Mouse (Mus musculus) olfactory bulb, adult 2 months (tissue): ENCODE results near the gene Ccdc142. TPM values are rescaled to one million over a fixed set of nuclear protein-coding genes. Genes with fewer than 3 reads are reported as not detected.

ENCODE experiments used
- H3K27ac ChIP-seq: fragments of 200-500 bp; 2 replicates; pipeline ENCODE4 v1.5.1; 2012; ENCODE audit warnings: low read depth, low read length; ENCODE audit not compliant: insufficient read depth
- H3K4me1 ChIP-seq: fragments of 200-500 bp; 2 replicates; pipeline ENCODE4 v1.6.1; 2012; ENCODE audit warnings: low read length; ENCODE audit not compliant: control insufficient read depth, insufficient read depth
- H3K4me3 ChIP-seq: fragments of 200-500 bp; 2 replicates; pipeline ENCODE4 v1.5.1; 2012; ENCODE audit warnings: mild to moderate bottlenecking, low read depth, low read length, moderate library complexity; ENCODE audit not compliant: insufficient read depth
- CTCF ChIP-seq: fragments of 200-500 bp; IDR thresholded peaks from 2 replicates; pipeline ENCODE4 v1.5.1; 2012; ENCODE audit warnings: low read depth, mild to moderate bottlenecking, low read length, moderate library complexity; ENCODE audit not compliant: insufficient read depth
- POLR2A ChIP-seq: fragments of 200-500 bp; IDR thresholded peaks from 2 replicates; pipeline ENCODE4 v1.6.1; 2012; ENCODE audit warnings: mild to moderate bottlenecking, low read depth, low read length, moderate library complexity; ENCODE audit not compliant: insufficient read depth
- WGBS: fragments of 180-500 bp; shearing (Covaris S2); methylation state at CpG from one replicate; pipeline ENCODE4 v1.1.7; 2018; 5-methylcytosine and 5-hydroxymethylcytosine counted together
- polyA plus RNA-seq: library from polyadenylated mRNA; stranded (reverse); fragments of >200 nt; gene quantifications from 2 replicates; pipeline ENCODE4 v1.2.4, GENCODE M21; 2012; ENCODE audit warnings: low replicate concordance; ENCODE audit not compliant: missing spikeins, insufficient read depth, insufficient read length

The Ccdc142 gene
- polyA plus RNA-seq, result not detected in 2 replicates

GRCm38 (mm10) chr6:83101316-83101687 is at the start of gene Ccdc142, which contains the start of gene Gm42688:
TSS of gene Ccdc142 (plus strand) at chr6:83101601.
TSS of gene Gm42688 (plus strand) at chr6:83101617.
- Histone ChIP-seq H3K4me3 (peak within 1 kb of the TSS; percentile 70), H3K27ac (0 out of 2 replicates have a peak within 1 kb of the TSS, but pooled peaks have one; percentile 10), H3K4me1 (peaks cover 18% of the 10 kb centered on the region)
- TF ChIP-seq POLR2A (no peak), CTCF (no peak)
- under 1% methylated on average over 25 of the region's 25 CpGs for WGBS

DNA sequence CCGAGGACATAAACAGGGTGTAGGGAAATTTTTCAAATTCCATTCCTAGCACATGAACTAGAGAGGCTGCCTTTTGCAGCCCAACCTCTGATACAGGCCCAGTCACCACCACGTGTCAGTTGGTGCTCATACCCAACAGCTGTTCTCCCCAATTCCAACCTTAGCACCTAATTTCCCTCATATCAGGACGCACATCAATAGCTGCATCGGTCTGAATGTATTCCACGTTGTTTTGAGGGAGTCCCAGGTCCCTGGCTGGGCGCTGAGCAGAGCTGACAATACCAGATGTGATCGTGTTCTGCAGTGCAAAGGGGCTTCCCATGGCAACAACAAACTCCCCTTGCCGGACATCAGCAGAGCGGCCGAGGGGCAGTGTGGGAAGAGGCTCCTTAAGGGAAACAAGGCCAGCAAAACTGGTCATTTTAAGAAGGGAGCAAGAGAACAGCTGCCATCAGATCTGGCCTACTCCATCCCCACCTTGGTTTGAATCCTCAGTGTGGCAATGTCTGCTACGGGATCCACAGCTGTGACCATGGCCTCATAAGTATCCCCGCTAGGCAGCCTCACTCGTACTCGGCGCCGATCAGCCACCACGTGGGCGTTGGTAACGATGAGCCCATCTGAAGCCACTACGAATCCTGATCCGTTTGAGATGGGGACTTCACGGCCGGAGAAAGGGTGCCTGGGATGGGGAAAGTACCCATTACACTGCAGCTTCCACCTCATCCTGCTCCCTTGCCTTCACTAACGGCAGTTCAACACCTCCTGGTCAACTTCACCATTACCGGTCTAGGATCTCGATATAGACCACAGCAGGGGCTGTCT is 48.1 kb upstream of the Ccdc142 start:
- no peak overlapping the region for H3K27ac ChIP-seq
- H3K4me1 ChIP-seq, result peaks cover 20% of the 10 kb centered on the region
- peak overlapping the region; percentile 82 for H3K4me3 ChIP-seq
- WGBS, result 3% methylated on average over 26 of the region's 26 CpGs
- no peak for TF ChIP-seq POLR2A
- TF ChIP-seq CTCF, result no peak

DNA sequence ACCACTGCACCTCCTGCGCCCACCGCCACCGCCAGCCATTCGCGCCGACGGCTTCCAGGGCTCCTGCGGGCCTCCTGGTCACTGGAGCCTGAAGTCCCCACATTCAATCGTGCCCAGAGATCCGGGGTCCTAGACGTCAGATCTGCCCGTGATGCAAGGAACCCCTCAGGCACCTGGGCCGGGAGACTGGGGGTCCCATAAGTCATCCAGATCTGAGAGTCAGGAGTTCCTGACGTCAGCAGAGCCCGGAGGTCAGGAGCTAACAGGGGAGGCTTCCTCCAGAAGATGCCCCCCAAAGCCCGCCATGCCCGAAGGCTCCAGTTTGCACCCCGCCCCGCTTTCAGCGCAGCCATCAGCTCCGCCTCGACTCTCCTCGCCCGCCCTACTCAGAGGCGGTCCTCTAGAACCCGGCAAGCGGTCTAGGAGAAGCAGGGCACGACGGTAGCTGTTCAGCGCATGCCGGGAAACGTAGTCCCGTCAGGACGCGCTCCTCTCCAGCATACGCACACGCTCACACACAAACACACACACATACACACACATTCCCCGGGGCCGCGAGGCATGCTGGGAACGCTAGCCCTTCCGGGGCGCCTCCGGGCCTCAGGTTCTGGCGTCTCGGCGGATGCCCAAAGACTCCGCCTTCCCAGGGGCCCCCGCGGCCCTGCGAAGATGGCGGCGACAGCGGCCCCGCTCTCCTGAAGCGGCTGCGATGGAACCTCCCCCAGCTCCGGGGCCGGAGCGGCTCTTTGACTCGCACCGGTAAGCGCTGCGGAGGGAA is 47.1 kb upstream of the Ccdc142 start, which contains the start of gene Aup1:
Aup1 (plus strand) TSS at position 448 of the 778 bp plus-strand sequence.
- under 1% methylated on average over 64 of the region's 64 CpGs for WGBS
- Histone ChIP-seq H3K4me1 (peaks cover 20% of the 10 kb centered on the region), H3K4me3 (peak within 1 kb of the TSS; percentile 82), H3K27ac (peak within 1 kb of the TSS; percentile 63)
- no peak for TF ChIP-seq CTCF
- peak; percentile 64; the same call in 1 of the 2 replicates for TF ChIP-seq POLR2A

GRCm38 (mm10) chr6:83054871-83055431 is 46.5 kb upstream of the Ccdc142 start, which contains the start of gene Htra2:
TSS of gene Htra2 (minus strand) at chr6:83055273.
- under 1% methylated on average over 50 of the region's 50 CpGs for WGBS
- Histone ChIP-seq H3K4me3 (peak within 1 kb of the TSS; percentile 82), H3K27ac (peak within 1 kb of the TSS; percentile 63), H3K4me1 (peaks cover 20% of the 10 kb centered on the region)
- TF ChIP-seq CTCF, result peak; percentile 15; the same call in 1 of the 2 replicates
- TF ChIP-seq POLR2A, result no peak

DNA sequence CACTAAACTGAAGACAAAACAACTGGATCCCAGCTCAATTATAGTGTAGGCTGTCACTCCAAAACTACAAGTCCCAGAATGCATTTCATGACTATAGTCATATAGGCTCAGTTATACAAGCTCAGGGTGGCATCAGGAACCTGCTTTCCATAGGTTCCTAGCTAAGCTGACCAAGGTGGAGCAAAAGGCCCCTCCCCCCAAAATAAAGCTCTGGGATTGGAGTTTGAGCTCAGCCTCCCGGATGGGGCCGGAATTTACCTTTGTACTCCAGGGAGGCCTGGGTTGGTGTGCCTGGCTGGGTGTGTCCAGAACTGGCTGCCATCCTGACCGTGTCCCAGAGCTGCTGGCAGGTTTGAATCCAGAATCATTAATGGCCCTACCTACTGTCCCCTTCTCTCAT is 43.6 kb upstream of the Ccdc142 start, which contains the start of gene Dqx1:
Dqx1 (plus strand) TSS at position 55 of the 400 bp plus-strand sequence.
- H3K4me1 ChIP-seq, result peaks cover 18% of the 10 kb centered on the region
- H3K4me3 ChIP-seq, result no peak within 1 kb of the TSS
- 47% methylated on average over 3 of the region's 3 CpGs for WGBS
- H3K27ac ChIP-seq, result no peak within 1 kb of the TSS
- no peak for TF ChIP-seq POLR2A
- TF ChIP-seq CTCF, result no peak

GRCm38 (mm10) chr6:83058725-83059124 is 42.7 kb upstream of the Ccdc142 start:
- WGBS, result 82% methylated on average over 2 of the region's 2 CpGs
- H3K4me1 ChIP-seq, result peaks cover 10% of the 10 kb centered on the region
- no peak for TF ChIP-seq CTCF
- no peak for TF ChIP-seq POLR2A
- H3K27ac ChIP-seq, result no peak overlapping the region
- no peak overlapping the region for H3K4me3 ChIP-seq

DNA sequence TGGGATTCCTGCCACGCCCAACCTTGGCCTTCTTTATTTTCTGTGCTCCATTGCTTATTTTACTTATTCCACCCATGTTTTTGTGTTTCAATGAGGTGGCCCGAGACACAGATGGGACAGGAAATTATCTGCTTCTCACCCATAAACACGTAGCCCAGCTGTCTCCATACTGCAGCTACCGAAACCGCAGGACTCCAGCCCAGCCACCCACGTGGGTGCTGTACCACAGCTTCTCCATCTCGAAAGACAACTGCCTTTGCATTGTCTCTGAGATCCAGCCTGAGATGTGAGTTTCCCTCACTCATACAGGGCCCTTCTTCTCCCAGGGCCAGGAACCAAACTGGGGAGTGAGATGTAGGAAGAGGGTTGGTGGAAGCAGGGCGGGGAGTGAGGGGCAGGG is 35.4 kb upstream of the Ccdc142 start:
- peaks cover 8% of the 10 kb centered on the region for H3K4me1 ChIP-seq
- TF ChIP-seq POLR2A, result no peak
- 34% methylated on average over 8 of the region's 8 CpGs for WGBS
- no peak overlapping the region for H3K27ac ChIP-seq
- no peak overlapping the region for H3K4me3 ChIP-seq

DNA sequence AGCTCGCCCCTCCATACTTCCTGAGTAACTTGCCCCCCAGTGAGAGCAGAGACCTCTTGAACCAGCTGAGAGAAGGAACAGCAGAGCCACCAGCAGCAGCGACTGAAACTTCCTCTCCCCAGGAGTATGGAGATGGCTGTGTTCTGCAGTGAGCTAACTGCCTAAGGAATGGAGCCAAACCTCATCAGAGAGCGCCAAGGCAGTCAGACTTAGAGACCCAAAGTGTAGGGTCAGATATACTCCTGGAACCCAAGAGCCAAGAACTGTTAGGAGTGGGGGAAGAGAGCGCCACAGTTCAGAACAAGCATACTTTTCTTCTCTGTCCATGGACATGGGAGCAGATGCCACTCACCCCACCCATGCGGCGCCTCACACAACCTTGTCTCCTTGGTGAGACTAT is 35.0 kb upstream of the Ccdc142 start:
- whole genome bisulfite sequencing, result 33% methylated on average over 6 of the region's 6 CpGs
- no peak for TF ChIP-seq CTCF
- no peak for TF ChIP-seq POLR2A

More for the DNA sequence above, 35.0 kb upstream of the Ccdc142 start:
- Histone ChIP-seq H3K27ac (no peak overlapping the region), H3K4me1 (peaks cover 8% of the 10 kb centered on the region), H3K4me3 (no peak overlapping the region)
